8 mouse cellular contexts compared by ENCODE assay signal in genomic region chr17:33780431-33780830, GRCm38 (mm10). TPM values are rescaled to one million over a fixed set of nuclear protein-coding genes. Genes with fewer than 3 reads are reported as not detected.
DNase-seq lines count a peak whose midpoint lies in the region; ATAC-seq lines count a peak whose summit lies in the region.

No protein-coding gene starts in this region.

- peak overlapping the region; percentile 25; the same call in 1 of the 2 replicates for H3K27ac ChIP-seq in heart, embryonic 12.5 days (ENCODE audit: poor library complexity, severe bottlenecking)
- peak overlapping the region; percentile 82 for H3K27ac ChIP-seq in kidney, embryonic 16.5 days (ENCODE audit: low read length)

- peaks cover 60% of the 10 kb centered on the region for H3K4me1 ChIP-seq in heart, embryonic 12.5 days (replicated peaks)
- H3K4me1 ChIP-seq in kidney, embryonic 16.5 days (ENCODE audit: insufficient read depth, low read length): peaks cover 31% of the 10 kb centered on the region
- peaks cover 46% of the 10 kb centered on the region for H3K4me1 ChIP-seq in megakaryocyte, embryonic 14.5 days

- no peak for ATAC-seq in heart, embryonic 12.5 days (ENCODE audit: insufficient number of reproducible peaks, low FRiP score)
- ATAC-seq in kidney, embryonic 16.5 days (ENCODE audit: low FRiP score, low TSS enrichment): no peak

- 72% methylated on average over 5 of the region's 5 CpGs for WGBS in heart, embryonic 12.5 days
- 76% methylated on average over 5 of the region's 5 CpGs for WGBS in kidney, embryonic 16.5 days

- peak; percentile 63 to 76 for DNase-seq in adrenal gland, adult (ENCODE audit: inconsistent age in 2 of 2, low spot score in 1 of 2)
- DNase-seq in adrenal gland, adult 8-10 months: no peak
- DNase-seq in adrenal gland, postnatal 14 days: peak; percentile 50
- DNase-seq in cerebellum, adult 18-20 months: no peak
- no peak for DNase-seq in frontal cortex, postnatal 10 days (ENCODE audit: low spot score in 2 of 2)

- H3K36me3 ChIP-seq in heart, embryonic 12.5 days: peaks cover 16% of the 10 kb centered on the region; the same call in 1 of the 2 replicates
- peaks cover 17% of the 10 kb centered on the region; the same call in 1 of the 2 replicates for H3K36me3 ChIP-seq in kidney, embryonic 16.5 days (ENCODE audit: insufficient read depth, low read length)
- peaks cover 26% of the 10 kb centered on the region for H3K36me3 ChIP-seq in megakaryocyte, embryonic 14.5 days (replicated peaks; ENCODE audit: low read length)

- peak overlapping the region; percentile 86 for H3K4me2 ChIP-seq in heart, embryonic 12.5 days
- peak overlapping the region; percentile 91 for H3K4me2 ChIP-seq in kidney, embryonic 16.5 days (replicated peaks; ENCODE audit: low read depth, low read length)

- peaks cover 23% of the 10 kb centered on the region for H3K27me3 ChIP-seq in heart, embryonic 12.5 days (replicated peaks)
- no peaks in the 10 kb centered on the region for H3K27me3 ChIP-seq in kidney, embryonic 16.5 days (ENCODE audit: insufficient read depth, low read length)
- peaks cover 17% of the 10 kb centered on the region for H3K27me3 ChIP-seq in megakaryocyte, embryonic 14.5 days (replicated peaks)

- no peaks in the 10 kb centered on the region for H3K9me3 ChIP-seq in heart, embryonic 12.5 days (replicated peaks)
- no peaks in the 10 kb centered on the region for H3K9me3 ChIP-seq in kidney, embryonic 16.5 days (ENCODE audit: low read length)
- no peaks in the 10 kb centered on the region for H3K9me3 ChIP-seq in megakaryocyte, embryonic 14.5 days

- peak overlapping the region; percentile 49 for H3K4me3 ChIP-seq in heart, embryonic 12.5 days
- H3K4me3 ChIP-seq in kidney, embryonic 16.5 days (ENCODE audit: low read length): peak overlapping the region; percentile 51
- peak overlapping the region; percentile 91 for H3K4me3 ChIP-seq in megakaryocyte, embryonic 14.5 days (replicated peaks)

- no peak overlapping the region for H3K9ac ChIP-seq in heart, embryonic 12.5 days
- H3K9ac ChIP-seq in kidney, embryonic 16.5 days (replicated peaks; ENCODE audit: low read length): peak overlapping the region; percentile 65; the same call in 1 of the 2 replicates

RNA-seq across cellular contexts. Expression of gene Angptl4, which starts 1.2 kb away (rescaled TPM):
- total RNA-seq in adrenal gland, adult 8-10 months (2022): 10 to 100 TPM; 37.2 to 78.4 (median 46.3) TPM
- total RNA-seq in adrenal gland, postnatal 14 days (2021): 121 and 189 TPM in 2 replicates
- 6.9 and 7.5 TPM in 2 replicates for polyA plus RNA-seq in heart, embryonic 12.5 days (2016; fragmentation: Nextera tagmentation; extraction: Ambion mirVana)
- 28.4 and 29.5 TPM in 2 replicates for polyA plus RNA-seq in kidney, embryonic 16.5 days (2015; fragmentation: Nextera tagmentation; extraction: Ambion mirVana)
- polyA plus RNA-seq in megakaryocyte, embryonic 14.5 days (2012; ENCODE audit: insufficient read depth, low replicate concordance): 0.59 and 1.5 TPM in 2 replicates

RNA-seq across cellular contexts. Expression of gene Rab11b, which starts 20.1 kb away (rescaled TPM):
- total RNA-seq in adrenal gland, adult 8-10 months (2022): 100 to 1,000 TPM; 251 to 297 (median 270) TPM
- total RNA-seq in adrenal gland, postnatal 14 days (2021): 217 and 242 TPM in 2 replicates
- 285 and 287 TPM in 2 replicates for polyA plus RNA-seq in heart, embryonic 12.5 days (2016; fragmentation: Nextera tagmentation; extraction: Ambion mirVana)
- polyA plus RNA-seq in kidney, embryonic 16.5 days (2015; fragmentation: Nextera tagmentation; extraction: Ambion mirVana): 245 and 303 TPM in 2 replicates
- 140 and 309 TPM in 2 replicates for polyA plus RNA-seq in megakaryocyte, embryonic 14.5 days (2012; ENCODE audit: insufficient read depth, low replicate concordance)

RNA-seq across cellular contexts. Expression of gene Kank3, which starts 29.9 kb away (rescaled TPM):
- total RNA-seq in adrenal gland, adult 8-10 months (2022): 100 to 1,000 TPM in 3 of 4 experiments, 10 to 100 TPM in 1; 69.8 to 130 (median 111) TPM
- 92.4 and 108 TPM in 2 replicates for total RNA-seq in adrenal gland, postnatal 14 days (2021)
- polyA plus RNA-seq in heart, embryonic 12.5 days (2016; fragmentation: Nextera tagmentation; extraction: Ambion mirVana): 39.0 and 43.9 TPM in 2 replicates
- polyA plus RNA-seq in kidney, embryonic 16.5 days (2015; fragmentation: Nextera tagmentation; extraction: Ambion mirVana): 65.0 and 73.5 TPM in 2 replicates
- polyA plus RNA-seq in megakaryocyte, embryonic 14.5 days (2012; ENCODE audit: insufficient read depth, low replicate concordance): 3.8 and 3.9 TPM in 2 replicates

RNA-seq across cellular contexts. Expression of gene Rps28, which starts 43.9 kb away (rescaled TPM):
- 1,000 to 10,000 TPM; 1,538 to 1,820 (median 1,607) TPM for total RNA-seq in adrenal gland, adult 8-10 months (2022)
- total RNA-seq in adrenal gland, postnatal 14 days (2021): 1,257 and 1,514 TPM in 2 replicates
- polyA plus RNA-seq in heart, embryonic 12.5 days (2016; fragmentation: Nextera tagmentation; extraction: Ambion mirVana): 570 and 574 TPM in 2 replicates
- polyA plus RNA-seq in kidney, embryonic 16.5 days (2015; fragmentation: Nextera tagmentation; extraction: Ambion mirVana): 796 and 818 TPM in 2 replicates
- polyA plus RNA-seq in megakaryocyte, embryonic 14.5 days (2012; ENCODE audit: insufficient read depth, low replicate concordance): 840 and 6,431 TPM in 2 replicates

RNA-seq across cellular contexts. Expression of gene Ndufa7, which starts 43.9 kb away (rescaled TPM):
- 100 to 1,000 TPM; 371 to 504 (median 430) TPM for total RNA-seq in adrenal gland, adult 8-10 months (2022)
- total RNA-seq in adrenal gland, postnatal 14 days (2021): 505 and 552 TPM in 2 replicates
- 431 and 466 TPM in 2 replicates for polyA plus RNA-seq in heart, embryonic 12.5 days (2016; fragmentation: Nextera tagmentation; extraction: Ambion mirVana)
- polyA plus RNA-seq in kidney, embryonic 16.5 days (2015; fragmentation: Nextera tagmentation; extraction: Ambion mirVana): 480 and 498 TPM in 2 replicates
- 1,277 and 1,645 TPM in 2 replicates for polyA plus RNA-seq in megakaryocyte, embryonic 14.5 days (2012; ENCODE audit: insufficient read depth, low replicate concordance)

Comparison
In these comparisons a context has a peak if more than half of its experiments do, and no peak if none do; other contexts are left out.
1. DNase-seq: peak in adrenal gland, adult (2 of 2) and adrenal gland, postnatal 14 days (single experiment); none in adrenal gland, adult 8-10 months (single experiment), cerebellum, adult 18-20 months (0 of 2) and frontal cortex, postnatal 10 days (0 of 2).
2. Peak in every context shown above with its lines, with median percentiles within 50 percentile points of each other: H3K4me3 ChIP-seq.